Mouse (Mus musculus) megakaryocyte, adult 5-6 weeks (primary cell): ENCODE data around the gene Spata13. TPM values are rescaled to one million over a fixed set of nuclear protein-coding genes. Genes with fewer than 3 reads are reported as not detected.

Source experiments
- ATAC-seq: 2 replicates; pipeline ENCODE4 v1.8.0; 2016; ENCODE audit warnings: mild to moderate bottlenecking, inconsistent platforms; ENCODE audit not compliant: poor library complexity, severe bottlenecking
- total RNA-seq, 2 experiments: library from RNA; stranded (forward) in 1 of 2; stranded (reverse) in 1 of 2; fragments of 153-499, 151-499 nt in 1 of 2; fragments of 221-1000, 200-1000 nt in 1 of 2; gene quantifications; 2 replicates each; pipeline versions ENCODE4 v1.2.3 to v1.2.4; 2015 to 2017

The Spata13 gene
- total RNA-seq, 2 experiments from 2014 or later: 9.4 to 19.0 TPM

DNA sequence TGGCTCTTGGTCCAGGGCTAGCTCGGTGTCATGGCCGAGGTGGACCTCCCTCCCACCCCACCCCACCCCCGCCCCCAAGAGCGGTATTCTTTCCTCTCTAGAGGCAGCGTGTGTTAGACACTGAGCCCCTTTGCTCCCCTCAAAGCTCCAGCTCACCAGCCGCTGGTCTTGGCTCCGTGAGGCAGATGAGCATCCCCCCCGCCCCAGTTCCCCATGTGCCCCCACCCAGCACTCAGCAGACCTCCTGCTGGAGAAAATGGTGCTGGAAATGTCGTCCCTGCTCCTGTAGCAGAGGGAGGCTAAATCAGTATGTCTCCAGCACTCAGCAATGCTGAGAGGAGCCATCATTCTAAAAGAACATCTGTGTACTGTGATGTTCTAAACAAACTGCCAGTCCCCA lies 109.9 kb downstream of the Spata13 start:
- no peak for ATAC-seq

DNA sequence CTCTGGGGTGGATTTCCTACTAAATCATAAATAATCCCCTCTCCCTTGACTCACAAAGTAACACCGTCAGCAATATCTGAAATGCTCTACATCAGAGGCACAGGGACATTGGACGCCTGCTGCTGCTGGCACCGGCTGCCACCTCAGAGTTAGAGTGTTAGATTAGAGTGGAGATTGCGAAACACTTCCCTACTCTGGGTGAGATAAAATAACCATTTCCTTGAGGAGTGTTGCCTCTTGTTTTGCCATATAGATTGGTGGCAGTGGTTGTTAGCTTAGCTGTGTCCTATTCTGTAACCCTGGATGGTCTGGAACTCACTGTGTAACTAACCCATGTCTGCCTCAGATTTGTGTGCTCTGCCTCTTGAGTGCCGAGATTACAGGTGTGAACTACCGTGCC lies 111.4 kb downstream of the Spata13 start:
- peak; percentile 18; the same call in 1 of the 2 replicates for ATAC-seq

DNA sequence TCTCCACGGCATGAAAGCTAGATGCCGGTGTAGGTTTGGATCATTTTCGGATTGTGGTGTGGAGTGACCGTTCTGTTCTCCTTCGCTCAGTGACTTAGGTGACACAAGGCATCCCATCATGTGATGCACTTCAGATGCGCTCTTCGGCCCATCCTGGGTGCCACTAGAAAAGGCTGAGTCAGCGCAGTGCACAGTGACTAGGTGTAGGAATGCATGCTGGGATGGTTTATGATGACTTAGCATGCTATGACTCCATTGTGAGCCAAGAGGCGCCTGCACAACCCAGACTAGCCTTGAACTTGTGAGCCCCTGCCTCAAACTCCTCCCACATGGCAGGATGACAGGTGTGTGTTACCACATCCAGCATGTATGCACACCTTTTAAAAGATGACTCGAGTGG lies 112.3 kb downstream of the Spata13 start:
- no peak for ATAC-seq

DNA sequence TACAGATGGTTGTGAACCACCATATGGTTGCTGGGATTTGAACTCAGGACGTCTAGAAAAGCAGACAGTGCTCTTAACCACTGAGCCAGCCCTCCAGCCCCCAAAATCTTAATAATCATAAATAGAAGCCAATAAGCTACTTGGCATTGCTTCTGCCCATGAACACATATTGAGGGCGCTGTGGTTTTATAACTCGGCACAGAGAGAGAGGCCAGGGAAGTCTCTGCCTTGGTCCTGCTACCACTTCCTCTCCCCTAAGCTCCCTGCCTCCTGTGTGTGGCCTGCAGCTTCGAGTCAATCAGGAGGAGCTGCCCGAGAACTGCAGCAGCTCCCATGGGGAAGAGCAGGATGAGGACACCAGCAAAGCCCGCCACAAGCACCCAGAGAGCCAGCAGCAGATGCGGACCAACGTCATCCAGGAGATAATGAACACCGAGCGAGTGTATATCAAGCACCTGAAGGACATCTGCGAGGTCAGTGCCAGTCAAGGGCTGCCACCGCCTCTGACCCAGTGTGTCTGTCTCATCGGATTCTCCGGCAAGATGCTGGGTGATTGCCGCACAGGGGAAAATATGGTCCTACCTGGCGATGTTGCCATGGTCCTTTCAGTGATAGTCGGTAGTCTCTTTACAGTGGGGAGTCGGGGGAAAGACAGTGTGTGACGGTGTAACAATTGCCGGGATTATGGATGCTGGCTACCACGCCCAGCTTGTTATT lies 113.5 kb downstream of the Spata13 start:
- peak; percentile 40 for ATAC-seq

DNA sequence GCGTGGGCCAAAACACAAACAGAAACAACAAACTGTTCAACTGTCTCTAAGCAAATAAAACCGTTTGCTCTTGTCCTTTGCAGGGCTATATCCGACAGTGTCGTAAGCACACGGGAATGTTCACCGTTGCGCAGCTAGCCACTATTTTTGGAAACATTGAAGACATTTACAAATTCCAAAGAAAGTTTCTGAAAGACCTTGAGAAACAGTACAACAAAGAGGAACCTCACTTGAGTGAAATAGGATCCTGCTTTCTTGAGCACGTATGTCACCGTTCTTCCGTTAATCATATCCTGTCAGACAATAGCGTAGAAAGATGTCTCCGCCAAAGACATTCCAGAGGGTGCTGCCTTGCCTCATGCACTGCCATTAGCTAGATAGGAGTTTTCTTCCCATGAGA lies 116.1 kb downstream of the Spata13 start:
- ATAC-seq: peak; percentile 64

- ATAC-seq: no peak
Measured at GRCm38 (mm10) chr14:60751581-60751980, 117.8 kb downstream of the Spata13 start.

DNA sequence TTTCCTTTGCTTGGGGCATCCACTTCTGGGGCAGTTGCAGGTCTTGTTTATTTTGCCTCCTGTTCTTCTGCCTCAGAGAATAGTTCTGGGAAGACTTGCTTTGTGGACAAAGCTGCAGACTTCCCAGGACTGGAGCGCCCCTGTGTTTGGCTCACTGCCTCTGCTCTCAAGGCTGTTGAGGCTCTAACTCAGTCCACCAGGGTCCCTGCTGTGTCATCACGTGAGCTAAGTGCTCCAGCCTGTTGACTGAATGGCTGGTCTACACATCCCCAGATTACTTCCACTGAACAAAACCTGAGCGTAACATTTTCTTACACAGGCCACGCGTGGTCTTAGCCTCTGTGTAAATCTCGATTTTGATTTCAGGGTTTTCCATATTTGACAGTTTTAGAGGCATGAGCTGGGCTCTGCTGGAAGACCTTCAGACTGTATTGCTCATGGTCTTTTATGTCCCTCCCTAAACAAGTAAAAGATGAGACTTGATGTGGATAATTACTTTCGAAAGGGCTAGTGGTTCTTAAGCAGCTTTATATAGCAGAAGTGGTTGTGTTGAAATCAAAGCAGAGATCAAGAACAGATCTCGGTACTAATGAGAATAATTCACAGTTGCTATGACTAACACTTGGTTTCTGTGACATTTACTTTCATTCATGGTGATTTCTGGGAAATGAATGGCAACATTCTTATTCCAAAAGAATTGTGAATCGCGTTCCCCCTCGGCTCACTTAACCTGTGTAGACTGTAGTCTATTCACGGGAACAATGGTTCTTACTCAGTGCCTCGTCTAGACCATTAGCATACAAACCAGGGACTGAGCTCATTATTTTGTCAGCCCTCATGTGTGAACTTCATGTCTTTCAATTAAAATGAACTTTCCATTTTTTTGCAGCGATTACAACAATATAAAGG lies 119.3 kb downstream of the Spata13 start:
- ATAC-seq: no peak

DNA sequence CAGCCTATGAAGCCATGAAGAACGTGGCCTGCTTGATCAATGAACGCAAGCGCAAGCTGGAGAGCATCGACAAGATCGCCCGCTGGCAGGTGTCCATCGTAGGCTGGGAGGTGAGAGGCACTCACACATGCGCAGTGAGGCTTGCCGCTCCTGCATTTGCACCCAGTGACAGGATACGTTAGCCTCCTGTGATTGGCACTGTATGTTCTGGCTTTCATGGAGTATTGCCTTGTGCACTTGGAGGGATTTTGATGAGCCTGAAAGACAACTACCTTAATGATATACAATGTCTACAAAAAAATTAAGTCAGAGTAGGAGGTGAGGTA lies 120.0 kb downstream of the Spata13 start:
- no peak for ATAC-seq

DNA sequence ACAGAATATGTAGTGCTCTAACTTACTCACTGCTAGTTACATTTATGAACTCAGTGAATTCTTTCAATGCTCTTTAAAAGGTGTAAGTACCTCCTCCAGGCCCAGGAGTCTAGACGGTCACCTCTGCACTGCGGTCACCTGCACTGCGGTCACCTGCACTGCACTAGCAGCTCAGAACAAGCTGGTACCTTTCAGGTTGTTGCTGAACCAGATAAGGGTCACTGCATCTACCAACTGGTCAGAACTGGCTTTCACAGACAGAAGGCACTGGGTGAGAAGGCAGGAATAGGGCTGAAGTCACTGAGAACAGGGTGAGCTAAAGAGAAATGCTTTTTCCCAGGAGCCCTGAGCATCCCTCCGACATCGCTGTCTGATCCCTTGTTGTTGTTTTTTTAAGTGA lies 120.9 kb downstream of the Spata13 start:
- no peak for ATAC-seq

DNA sequence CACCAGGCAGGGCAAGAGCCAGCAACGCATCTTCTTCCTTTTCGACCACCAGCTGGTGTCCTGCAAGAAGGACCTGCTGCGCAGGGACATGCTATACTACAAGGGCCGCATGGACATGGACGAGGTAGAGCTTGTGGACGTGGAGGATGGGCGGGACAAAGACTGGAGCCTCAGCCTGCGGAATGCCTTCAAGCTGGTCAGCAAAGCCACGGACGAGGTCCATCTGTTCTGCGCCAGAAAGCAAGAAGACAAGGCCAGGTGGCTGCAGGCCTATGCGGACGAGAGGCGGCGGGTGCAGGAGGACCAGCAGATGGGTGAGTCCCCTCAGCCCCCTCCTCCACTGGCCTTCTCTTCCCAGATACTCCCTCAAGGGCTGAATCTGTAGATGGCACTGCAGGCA lies 122.5 kb downstream of the Spata13 start:
- ATAC-seq: no peak

- peak; percentile 87 for ATAC-seq
Measured at GRCm38 (mm10) chr14:60757265-60757664, 123.5 kb downstream of the Spata13 start.

- ATAC-seq: peak; percentile 73
Measured at GRCm38 (mm10) chr14:60757722-60758121, 123.9 kb downstream of the Spata13 start.

- no peak for ATAC-seq
Measured at GRCm38 (mm10) chr14:60759097-60759496, 125.3 kb downstream of the Spata13 start.

DNA sequence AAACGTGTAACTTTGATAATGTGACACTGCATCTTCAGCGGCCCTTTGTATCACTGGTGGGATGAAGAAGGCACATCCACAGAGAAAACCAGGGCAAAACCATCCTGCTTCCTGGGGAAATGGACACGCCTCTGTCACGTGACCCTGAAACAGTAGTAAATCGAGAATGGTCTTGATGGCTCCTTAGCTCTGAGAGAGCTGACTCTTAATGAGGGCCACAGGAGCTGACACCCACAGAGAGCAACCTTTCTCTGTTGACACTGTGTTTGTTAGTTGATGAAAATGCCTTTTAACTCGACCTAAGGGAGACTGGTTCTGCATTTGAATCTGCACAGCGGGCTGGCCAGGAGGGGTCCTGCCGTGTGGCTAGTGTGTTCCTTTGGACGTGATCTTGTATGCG lies 128.0 kb downstream of the Spata13 start:
- no peak for ATAC-seq

DNA sequence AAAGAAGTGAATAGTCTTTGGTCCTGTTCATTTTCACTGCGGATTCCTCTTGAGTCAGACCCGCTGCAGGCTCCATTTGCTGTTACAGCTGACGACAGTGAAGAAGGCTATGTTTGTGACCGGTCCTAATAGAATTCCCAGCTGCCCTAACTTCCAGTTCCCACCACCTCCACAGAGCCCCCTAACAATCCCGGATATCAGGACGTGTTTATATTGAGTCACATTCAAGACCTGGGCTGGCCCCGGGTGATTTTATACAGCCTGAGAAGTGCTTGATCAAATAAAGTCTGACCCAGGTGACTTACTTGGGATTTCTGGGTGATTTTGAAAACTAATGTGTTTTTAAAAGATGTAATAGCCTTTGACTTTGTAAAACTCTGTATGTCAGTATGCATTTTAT lies 129.0 kb downstream of the Spata13 start:
- no peak for ATAC-seq

DNA sequence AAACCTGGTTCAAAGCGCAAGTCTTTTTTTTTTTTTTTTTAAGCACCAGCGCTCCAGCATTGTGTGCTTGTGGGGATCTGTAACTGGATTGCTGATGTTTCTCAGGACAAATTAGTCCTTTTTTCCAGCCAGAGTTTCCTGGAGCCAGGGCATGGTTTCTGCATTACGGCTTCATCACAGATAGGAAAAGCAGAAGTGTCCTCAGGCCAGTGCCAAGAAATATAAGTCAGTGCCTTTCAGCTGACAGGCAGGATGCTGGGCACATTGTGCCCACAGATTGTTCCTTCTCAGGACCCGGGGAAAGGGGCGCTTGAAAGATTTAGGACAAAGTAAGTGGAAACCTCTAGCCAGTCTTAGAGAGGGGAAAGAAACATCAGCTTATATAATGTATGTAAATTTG lies 129.9 kb downstream of the Spata13 start:
- peak; percentile 65 for ATAC-seq

GRCm38 (mm10) chr14:60764526-60764925 lies 130.7 kb downstream of the Spata13 start:
- ATAC-seq: no peak

DNA sequence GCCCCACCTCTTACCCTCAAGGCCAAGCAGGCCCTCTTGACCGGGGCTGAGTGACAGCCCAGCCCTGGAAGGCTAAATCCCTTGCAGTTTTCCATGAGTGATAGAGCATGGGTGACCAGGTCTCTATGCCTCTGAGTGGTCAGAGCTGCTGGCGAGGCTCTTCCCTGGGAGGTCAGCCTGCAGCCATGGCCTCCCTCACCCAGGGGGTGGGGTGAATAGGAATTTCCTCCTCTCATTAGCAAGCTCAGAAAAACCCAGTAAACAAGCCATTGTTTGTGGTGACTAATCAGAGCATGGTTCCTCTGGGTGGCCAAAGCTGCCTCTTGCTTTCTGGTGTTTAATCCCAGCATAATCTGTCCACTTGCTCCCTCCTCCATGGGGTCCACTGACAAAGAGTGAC lies 131.2 kb downstream of the Spata13 start:
- ATAC-seq: peak; percentile 10; the same call in 1 of the 2 replicates

GRCm38 (mm10) chr14:60767884-60768283 lies 134.1 kb downstream of the Spata13 start, which contains the start of gene C1qtnf9:
Gene C1qtnf9 (plus strand): TSS chr14:60768134.
- ATAC-seq: no peak

GRCm38 (mm10) chr14:60769340-60769739 lies 135.5 kb downstream of the Spata13 start:
- no peak for ATAC-seq

GRCm38 (mm10) chr14:60770594-60770993 lies 136.8 kb downstream of the Spata13 start:
- no peak for ATAC-seq

- ATAC-seq: peak; percentile 96
Measured at GRCm38 (mm10) chr14:60771057-60771456, 137.3 kb downstream of the Spata13 start.
